Mouse (Mus musculus): ENCODE results near the gene Cep128. TPM values are rescaled to one million over a fixed set of nuclear protein-coding genes. Genes with fewer than 3 reads are reported as not detected.
A peak's percentile ranks its signal among the peaks of the same experiment; 100 is the strongest.

Cep128 gene
- 1.5 and 2.0 TPM in 2 replicates for polyA plus RNA-seq (2015; fragmentation: Nextera tagmentation; extraction: Ambion mirVana)

DNA sequence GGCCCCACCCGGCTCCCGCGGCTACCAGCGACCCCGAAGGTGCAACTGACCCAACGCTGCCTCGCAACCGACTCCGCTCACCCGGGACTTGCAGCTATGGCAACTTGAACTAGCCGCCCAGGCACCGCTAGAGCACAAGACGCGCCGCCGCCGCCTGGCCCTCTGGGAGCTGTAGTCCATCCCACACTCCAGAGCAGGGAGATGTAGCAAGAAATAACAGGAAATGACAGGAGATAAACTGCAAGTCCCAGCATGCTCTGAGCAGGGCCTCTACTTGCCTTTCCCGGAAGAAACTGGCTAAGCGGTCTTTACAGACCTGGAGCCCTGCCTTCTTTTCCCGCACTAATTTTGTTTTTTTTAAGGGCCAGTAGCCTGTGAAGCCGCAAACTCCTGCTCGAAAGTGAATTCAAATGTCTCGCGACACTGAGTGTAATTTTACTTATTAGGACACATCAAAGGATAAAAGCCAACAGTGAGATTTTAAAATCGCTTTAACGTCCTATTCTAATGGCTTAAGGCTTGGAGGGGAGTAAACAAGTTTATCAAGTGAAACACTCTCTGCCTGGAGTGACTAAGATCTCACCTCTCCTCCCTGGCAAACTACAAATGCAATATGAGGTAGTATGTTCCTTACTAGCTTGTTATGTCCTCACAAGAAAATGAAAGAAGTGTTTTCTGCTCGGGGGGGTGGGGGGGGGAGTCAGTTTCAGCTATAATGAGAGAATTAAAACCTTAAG, at the start of gene Cep128, which contains the start of gene Tshr:
Cep128 (minus strand) TSS at position 129 of the 737 bp plus-strand sequence.
Tshr (plus strand) TSS at position 283 of the 737 bp plus-strand sequence.
- 2% methylated on average over 27 of the region's 27 CpGs for WGBS
- peak within 1 kb of the TSS; percentile 53 for H3K9ac ChIP-seq (ENCODE audit: low read length)
- ATAC-seq (ENCODE audit: low FRiP score, low TSS enrichment), result peak; percentile 100
- no peaks in the 10 kb centered on the region for H3K9me3 ChIP-seq (ENCODE audit: control insufficient read depth, low read length)
- H3K27ac ChIP-seq (replicated peaks), result no peak within 1 kb of the TSS
- no peaks in the 10 kb centered on the region for H3K4me1 ChIP-seq (replicated peaks; ENCODE audit: control insufficient read depth, insufficient read depth)
- peak within 1 kb of the TSS; percentile 65 for H3K4me3 ChIP-seq (ENCODE audit: low read depth, low read length)
- H3K27me3 ChIP-seq (ENCODE audit: control insufficient read depth, insufficient read depth, low read length), result no peaks in the 10 kb centered on the region
- TF ChIP-seq EP300 (optimal IDR thresholded peaks at IDR 0.05), result no peak
- TF ChIP-seq CTCF (IDR thresholded peaks at IDR 0.05; ENCODE audit: low read depth), result peak; percentile 2; the same call in 1 of the 2 replicates
- peak within 1 kb of the TSS; percentile 95 for H3K4me2 ChIP-seq (replicated peaks; ENCODE audit: low read depth)
- DNase-seq (ENCODE audit: low spot score), result peak; percentile 94
- no peaks in the 10 kb centered on the region; the same call in 1 of the 2 replicates for H3K36me3 ChIP-seq (ENCODE audit: control insufficient read depth, insufficient read depth, low read length)

DNA sequence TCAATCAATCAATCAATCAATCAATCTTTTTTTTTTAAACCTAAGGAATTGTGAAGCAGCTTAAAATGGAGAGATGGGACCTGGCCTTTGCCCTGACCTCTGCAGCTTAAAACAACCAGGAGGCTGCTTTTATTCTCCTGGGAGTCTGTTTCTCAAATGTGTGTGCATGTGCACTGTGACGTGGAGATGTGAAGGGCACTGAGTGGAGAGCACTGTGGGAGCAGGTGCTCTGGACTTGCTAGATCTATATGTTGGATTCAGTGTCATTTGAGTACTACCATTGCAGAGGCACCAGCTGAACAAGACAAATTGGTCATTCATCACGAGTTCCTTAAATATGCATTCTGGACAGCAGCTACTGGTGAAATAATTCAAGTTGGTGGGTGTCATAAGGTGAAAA, 42.9 kb upstream of the Cep128 start:
- no peak for TF ChIP-seq CTCF (IDR thresholded peaks at IDR 0.05; ENCODE audit: low read depth)
- TF ChIP-seq EP300 (optimal IDR thresholded peaks at IDR 0.05), result no peak
- no peaks in the 10 kb centered on the region for H3K4me1 ChIP-seq (replicated peaks; ENCODE audit: control insufficient read depth, insufficient read depth)
- H3K27ac ChIP-seq (replicated peaks), result no peak overlapping the region
- WGBS, result 55% methylated on average over 2 of the region's 2 CpGs
- H3K9me3 ChIP-seq (ENCODE audit: control insufficient read depth, low read length), result no peaks in the 10 kb centered on the region
- no peak overlapping the region for H3K4me2 ChIP-seq (replicated peaks; ENCODE audit: low read depth)
- ATAC-seq (ENCODE audit: low FRiP score, low TSS enrichment) (no peak), DNase-seq (ENCODE audit: low spot score) (no peak)
- no peaks in the 10 kb centered on the region for H3K27me3 ChIP-seq (ENCODE audit: control insufficient read depth, insufficient read depth, low read length)
- no peak overlapping the region for H3K4me3 ChIP-seq (ENCODE audit: low read depth, low read length)
- H3K9ac ChIP-seq (ENCODE audit: low read length), result no peak overlapping the region
- H3K36me3 ChIP-seq (ENCODE audit: control insufficient read depth, insufficient read depth, low read length), result no peaks in the 10 kb centered on the region

DNA sequence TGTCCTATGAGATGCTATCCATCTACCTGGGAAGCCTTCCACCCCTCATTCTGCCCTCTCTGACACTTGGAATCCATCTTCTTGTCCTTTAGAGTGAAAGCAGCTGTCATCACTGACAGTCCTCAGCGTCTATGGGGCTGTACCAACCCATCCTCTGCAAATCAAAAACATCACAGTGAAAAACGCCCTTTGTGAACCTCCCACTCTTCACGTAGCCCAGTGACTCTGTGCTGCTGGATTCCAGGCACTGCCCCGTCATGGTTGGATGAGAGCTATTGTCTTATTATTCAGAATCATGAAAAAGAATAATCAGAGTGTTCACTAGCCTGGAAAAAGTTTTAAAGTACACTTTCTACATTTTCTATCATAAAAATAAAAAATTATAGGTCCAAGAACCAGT, 42.3 kb upstream of the Cep128 start:
- no peak for TF ChIP-seq EP300 (optimal IDR thresholded peaks at IDR 0.05)
- no peak for TF ChIP-seq CTCF (IDR thresholded peaks at IDR 0.05; ENCODE audit: low read depth)
- no peak for ATAC-seq (ENCODE audit: low FRiP score, low TSS enrichment)
- Histone ChIP-seq H3K4me1 (replicated peaks; ENCODE audit: control insufficient read depth, insufficient read depth) (no peaks in the 10 kb centered on the region), H3K27me3 (ENCODE audit: control insufficient read depth, insufficient read depth, low read length) (no peaks in the 10 kb centered on the region), H3K36me3 (ENCODE audit: control insufficient read depth, insufficient read depth, low read length) (no peaks in the 10 kb centered on the region), H3K9ac (ENCODE audit: low read length) (no peak overlapping the region), H3K4me3 (ENCODE audit: low read depth, low read length) (no peak overlapping the region), H3K9me3 (ENCODE audit: control insufficient read depth, low read length) (no peaks in the 10 kb centered on the region), H3K4me2 (replicated peaks; ENCODE audit: low read depth) (no peak overlapping the region), H3K27ac (replicated peaks) (no peak overlapping the region)
- WGBS, result 35% methylated on average over 4 of the region's 4 CpGs
- no peak for DNase-seq (ENCODE audit: low spot score)

GRCm38 (mm10) chr12:91423125-91423820, 39.1 kb upstream of the Cep128 start:
- Histone ChIP-seq H3K27me3 (ENCODE audit: control insufficient read depth, insufficient read depth, low read length) (no peaks in the 10 kb centered on the region), H3K4me2 (replicated peaks; ENCODE audit: low read depth) (0 out of 2 replicates have a peak overlapping the region, but pooled peaks have one; percentile 23), H3K4me1 (replicated peaks; ENCODE audit: control insufficient read depth, insufficient read depth) (no peaks in the 10 kb centered on the region), H3K36me3 (ENCODE audit: control insufficient read depth, insufficient read depth, low read length) (no peaks in the 10 kb centered on the region), H3K4me3 (ENCODE audit: low read depth, low read length) (no peak overlapping the region), H3K9ac (ENCODE audit: low read length) (no peak overlapping the region), H3K27ac (replicated peaks) (no peak overlapping the region), H3K9me3 (ENCODE audit: control insufficient read depth, low read length) (no peaks in the 10 kb centered on the region)
- DNase-seq (ENCODE audit: low spot score) (peak; percentile 61), ATAC-seq (ENCODE audit: low FRiP score, low TSS enrichment) (peak; percentile 75)
- 57% methylated on average over 11 of the region's 11 CpGs for WGBS
- TF ChIP-seq EP300 (optimal IDR thresholded peaks at IDR 0.05) (no peak), CTCF (IDR thresholded peaks at IDR 0.05; ENCODE audit: low read depth) (peak; percentile 81)

DNA sequence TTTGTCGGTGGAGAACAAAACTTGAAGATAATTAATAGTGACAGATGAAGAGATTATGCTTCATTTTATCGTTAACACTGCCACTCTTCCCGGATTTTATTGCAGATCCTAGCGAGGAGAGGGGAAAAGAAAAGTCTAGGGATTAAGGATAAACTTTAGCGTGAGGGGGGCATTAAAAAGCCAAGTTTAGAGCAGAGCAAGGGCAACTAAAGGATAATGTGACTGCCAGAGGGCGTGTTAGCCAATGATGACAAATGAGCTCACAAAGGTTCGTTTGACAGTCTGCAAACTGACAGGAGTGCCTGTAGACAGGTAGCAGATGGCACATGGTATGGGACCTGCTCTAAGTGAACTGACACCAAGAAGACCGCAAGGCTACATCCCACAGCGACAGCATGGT, 37.1 kb upstream of the Cep128 start:
- ATAC-seq (ENCODE audit: low FRiP score, low TSS enrichment) (no peak), DNase-seq (ENCODE audit: low spot score) (no peak)
- Histone ChIP-seq H3K4me3 (ENCODE audit: low read depth, low read length) (no peak overlapping the region), H3K4me2 (replicated peaks; ENCODE audit: low read depth) (no peak overlapping the region), H3K4me1 (replicated peaks; ENCODE audit: control insufficient read depth, insufficient read depth) (no peaks in the 10 kb centered on the region), H3K9ac (ENCODE audit: low read length) (no peak overlapping the region), H3K27me3 (ENCODE audit: control insufficient read depth, insufficient read depth, low read length) (no peaks in the 10 kb centered on the region), H3K27ac (replicated peaks) (no peak overlapping the region), H3K36me3 (ENCODE audit: control insufficient read depth, insufficient read depth, low read length) (no peaks in the 10 kb centered on the region), H3K9me3 (ENCODE audit: control insufficient read depth, low read length) (no peaks in the 10 kb centered on the region)
- WGBS, result 39% methylated on average over 9 of the region's 9 CpGs
- TF ChIP-seq EP300 (optimal IDR thresholded peaks at IDR 0.05) (no peak), CTCF (IDR thresholded peaks at IDR 0.05; ENCODE audit: low read depth) (no peak)

GRCm38 (mm10) chr12:91418791-91419190, 34.6 kb upstream of the Cep128 start:
- DNase-seq (ENCODE audit: low spot score) (peak; percentile 62), ATAC-seq (ENCODE audit: low FRiP score, low TSS enrichment) (no peak)
- TF ChIP-seq CTCF (IDR thresholded peaks at IDR 0.05; ENCODE audit: low read depth), result peak; percentile 79
- TF ChIP-seq EP300 (optimal IDR thresholded peaks at IDR 0.05), result no peak
- Histone ChIP-seq H3K9me3 (ENCODE audit: control insufficient read depth, low read length) (no peaks in the 10 kb centered on the region), H3K4me1 (replicated peaks; ENCODE audit: control insufficient read depth, insufficient read depth) (no peaks in the 10 kb centered on the region), H3K4me2 (replicated peaks; ENCODE audit: low read depth) (no peak overlapping the region), H3K4me3 (ENCODE audit: low read depth, low read length) (no peak overlapping the region), H3K27me3 (ENCODE audit: control insufficient read depth, insufficient read depth, low read length) (no peaks in the 10 kb centered on the region), H3K27ac (replicated peaks) (no peak overlapping the region), H3K9ac (ENCODE audit: low read length) (no peak overlapping the region), H3K36me3 (ENCODE audit: control insufficient read depth, insufficient read depth, low read length) (no peaks in the 10 kb centered on the region)
- 53% methylated on average over 7 of the region's 7 CpGs for WGBS
